Mouse (Mus musculus): ENCODE data around the gene Cfh.
"Not testable (repeated sequence)": the region's sequence is repeated elsewhere in the genome, so short reads cannot be mapped to it uniquely, and the experiment has no call there.

Gene Cfh

GRCm38 (mm10) chr1:140183664-140184063 is at the start of gene Cfh:
Gene Cfh, minus strand, starts transcription at chr1:140183764.
- not testable (repeated sequence) for DNase-seq (ENCODE audit: low spot score in 2 of 2)

- DNase-seq (ENCODE audit: low spot score in 2 of 2) = no peak
Measured at GRCm38 (mm10) chr1:140226673-140227072, 43.1 kb upstream of the Cfh start.

GRCm38 (mm10) chr1:140225221-140225620 is 41.7 kb upstream of the Cfh start:
- DNase-seq (ENCODE audit: low spot score in 2 of 2) = no peak

GRCm38 (mm10) chr1:140205329-140205728 is 21.8 kb upstream of the Cfh start:
- DNase-seq (ENCODE audit: low spot score in 2 of 2) = no peak

GRCm38 (mm10) chr1:140188500-140188899 is 4.9 kb upstream of the Cfh start:
- not testable (repeated sequence) for DNase-seq (ENCODE audit: low spot score in 2 of 2)

- no peak for DNase-seq (ENCODE audit: low spot score in 2 of 2)
Measured at GRCm38 (mm10) chr1:140183208-140183607, 356 bp downstream of the Cfh start.

- DNase-seq (ENCODE audit: low spot score in 2 of 2) = no peak
Measured at GRCm38 (mm10) chr1:140180125-140180524, 3.4 kb downstream of the Cfh start.

- no peak for DNase-seq (ENCODE audit: low spot score in 2 of 2)
Measured at GRCm38 (mm10) chr1:140175442-140175841, 8.1 kb downstream of the Cfh start.

- DNase-seq (ENCODE audit: low spot score in 2 of 2) = no peak
Measured at GRCm38 (mm10) chr1:140171581-140172154, 11.9 kb downstream of the Cfh start.

GRCm38 (mm10) chr1:140158970-140159369 is 24.6 kb downstream of the Cfh start:
- DNase-seq (ENCODE audit: low spot score in 2 of 2) = no peak

GRCm38 (mm10) chr1:140069471-140069870 is 114.1 kb downstream of the Cfh start:
- DNase-seq (ENCODE audit: low spot score in 2 of 2) = no peak
